Mouse (Mus musculus): ENCODE measurements at regions not wholly inside any gene's neighbourhood (a gene's known extent, or its start where the extent isn't known, plus 50 kb on each side); places are given as distances from the start of the nearest gene placed in this dataset.

GRCm38 (mm10) chr4:54652111-54653021 lies 292.5 kb upstream of the Zfp462 start:
- Histone ChIP-seq H3K4me3 (ENCODE audit: insufficient read depth, low read depth, low read length) (no peak overlapping the region), H3K27ac (ENCODE audit: insufficient read depth, low read depth, low read length) (no peak overlapping the region), H3K27me3 (replicated peaks; ENCODE audit: control insufficient read depth, insufficient read depth, low read length) (no peaks in the 10 kb centered on the region), H3K4me1 (ENCODE audit: control insufficient read depth, insufficient read depth, low read length) (no peaks in the 10 kb centered on the region), H3K36me3 (ENCODE audit: control insufficient read depth, insufficient read depth, low read length) (no peaks in the 10 kb centered on the region)
- TF ChIP-seq CTCF (conservative IDR thresholded peaks at IDR 0.05; ENCODE audit: insufficient read depth, insufficient read length, low read depth, low read length) (no peak), POLR2A (IDR thresholded peaks at IDR 0.05; ENCODE audit: low read depth, low read length) (no peak)
- WGBS, result 62% methylated on average over 11 of the region's 11 CpGs
- no peak for DNase-seq

- 77% methylated on average over 10 of the region's 10 CpGs for WGBS
- TF ChIP-seq CTCF (conservative IDR thresholded peaks at IDR 0.05; ENCODE audit: insufficient read depth, insufficient read length, low read depth, low read length) (no peak), POLR2A (IDR thresholded peaks at IDR 0.05; ENCODE audit: low read depth, low read length) (no peak)
- no peaks in the 10 kb centered on the region for H3K27me3 ChIP-seq (replicated peaks; ENCODE audit: control insufficient read depth, insufficient read depth, low read length)
Measured at GRCm38 (mm10) chr4:54653097-54653776, 291.6 kb upstream of the Zfp462 start.

More at GRCm38 (mm10) chr4:54653097-54653776, 291.6 kb upstream of the Zfp462 start:
- Histone ChIP-seq H3K27ac (ENCODE audit: insufficient read depth, low read depth, low read length) (no peak overlapping the region), H3K4me3 (ENCODE audit: insufficient read depth, low read depth, low read length) (no peak overlapping the region), H3K4me1 (ENCODE audit: control insufficient read depth, insufficient read depth, low read length) (no peaks in the 10 kb centered on the region), H3K36me3 (ENCODE audit: control insufficient read depth, insufficient read depth, low read length) (no peaks in the 10 kb centered on the region)
- no peak for DNase-seq

Measured in kidney, adult 2 months (tissue).